Mouse (Mus musculus) lung, postnatal 36 days (tissue): Measurements from ENCODE around the gene Nae1.

Source experiments
- DNase-seq: peaks from one replicate; pipeline ENCODE4 v3.0.0; 2022; ENCODE audit warnings: mixed read lengths

Nae1 gene

GRCm38 (mm10) chr8:104517872-104518271 lies 16.6 kb downstream of the Nae1 start:
- peak; percentile 86 for DNase-seq

- DNase-seq, result no peak
Observed at GRCm38 (mm10) chr8:104510134-104510533, 24.3 kb downstream of the Nae1 start.

- peak; percentile 55 for DNase-seq
Observed at GRCm38 (mm10) chr8:104509061-104510006, 25.1 kb downstream of the Nae1 start, which contains the start of gene Terb1. Gene Terb1 (minus strand): TSS chr8:104509910.

GRCm38 (mm10) chr8:104479091-104479490 lies 55.3 kb downstream of the Nae1 start:
- DNase-seq, result no peak

GRCm38 (mm10) chr8:104472465-104472864 lies 62.0 kb downstream of the Nae1 start:
- DNase-seq, result no peak

- no peak for DNase-seq
Observed at GRCm38 (mm10) chr8:104467463-104467862, 67.0 kb downstream of the Nae1 start.
